Mouse (Mus musculus): ENCODE results near the gene Wdr34. TPM values are rescaled to one million over a fixed set of nuclear protein-coding genes. Genes with fewer than 3 reads are reported as not detected.
"Not testable (repeated sequence)": the region's sequence is repeated elsewhere in the genome, so short reads cannot be mapped to it uniquely, and the experiment has no call there.

The Wdr34 gene
- polyA plus RNA-seq, 1 experiment = not detected

DNA sequence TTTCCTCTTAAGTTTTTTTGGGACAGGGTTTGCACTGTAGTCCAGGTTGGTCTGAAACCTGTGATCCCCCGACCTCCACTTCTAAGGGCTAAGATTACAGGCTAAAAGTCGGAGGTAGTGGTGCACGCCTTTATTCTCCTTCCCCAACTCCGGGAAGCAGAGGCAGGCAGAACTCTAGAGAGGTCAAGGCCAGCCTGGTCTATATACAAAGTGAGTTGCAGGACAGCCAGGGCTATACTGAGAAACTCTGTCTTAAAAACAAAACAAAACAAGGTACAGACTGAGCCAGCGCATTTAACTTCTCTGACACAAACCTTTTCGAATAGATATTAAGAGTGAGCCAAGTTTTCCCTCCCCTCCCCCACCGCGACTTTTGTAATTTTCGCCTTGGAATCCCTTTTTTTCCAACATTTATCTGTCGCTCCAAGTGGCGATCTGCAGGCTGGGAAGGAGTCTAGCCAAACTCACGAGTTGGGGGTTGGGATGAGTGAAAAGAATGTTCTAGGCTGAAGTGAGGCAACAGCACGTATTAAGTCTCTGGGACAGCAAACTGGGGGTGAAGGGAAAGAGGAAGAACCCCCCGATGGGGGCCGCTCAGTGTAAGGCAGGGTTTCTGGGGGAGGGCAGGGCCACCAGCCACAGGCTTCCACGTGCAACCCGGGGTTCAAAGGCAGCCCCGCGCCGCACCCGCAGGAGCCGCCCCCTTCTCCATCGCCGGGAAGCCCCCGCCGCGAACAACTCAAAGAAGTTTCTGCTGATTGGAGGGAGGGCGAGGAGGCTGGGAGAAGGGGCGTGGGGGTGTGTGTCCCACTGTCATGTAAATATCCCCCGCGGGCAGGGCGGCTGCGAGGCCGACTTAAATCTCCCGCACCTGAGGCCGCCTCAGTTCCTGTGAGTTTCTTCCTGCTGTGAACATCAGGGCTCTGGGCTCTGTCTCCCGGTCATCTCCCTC lies 12.8 kb upstream of the Wdr34 start:
- no peak overlapping the region for H3K27ac ChIP-seq (ENCODE audit: insufficient read depth, low read depth, low read length)
- TF ChIP-seq CTCF (IDR thresholded peaks at IDR 0.05; ENCODE audit: insufficient read depth, low read depth, low read length) = no peak
- no peak for TF ChIP-seq POLR2A (IDR thresholded peaks at IDR 0.05; ENCODE audit: insufficient read depth, low read depth, low read length)
- 12% methylated on average over 37 of the region's 37 CpGs for WGBS

GRCm38 (mm10) chr2:30058418-30058817 lies 9.7 kb upstream of the Wdr34 start:
- TF ChIP-seq POLR2A (IDR thresholded peaks at IDR 0.05; ENCODE audit: insufficient read depth, low read depth, low read length) (no peak), CTCF (IDR thresholded peaks at IDR 0.05; ENCODE audit: insufficient read depth, low read depth, low read length) (no peak)
- Histone ChIP-seq H3K27ac (ENCODE audit: insufficient read depth, low read depth, low read length) (no peak overlapping the region), H3K4me3 (ENCODE audit: insufficient read depth, low read depth, low read length) (no peak overlapping the region), H3K4me1 (ENCODE audit: control insufficient read depth, insufficient read depth, low read length) (peaks cover 24% of the 10 kb centered on the region)
- WGBS = 55% methylated on average over 5 of the region's 5 CpGs

More for the DNA sequence above, 12.8 kb upstream of the Wdr34 start:
- peak overlapping the region; percentile 59 for H3K4me3 ChIP-seq (ENCODE audit: insufficient read depth, low read depth, low read length)
- peaks cover 26% of the 10 kb centered on the region for H3K4me1 ChIP-seq (ENCODE audit: control insufficient read depth, insufficient read depth, low read length)

DNA sequence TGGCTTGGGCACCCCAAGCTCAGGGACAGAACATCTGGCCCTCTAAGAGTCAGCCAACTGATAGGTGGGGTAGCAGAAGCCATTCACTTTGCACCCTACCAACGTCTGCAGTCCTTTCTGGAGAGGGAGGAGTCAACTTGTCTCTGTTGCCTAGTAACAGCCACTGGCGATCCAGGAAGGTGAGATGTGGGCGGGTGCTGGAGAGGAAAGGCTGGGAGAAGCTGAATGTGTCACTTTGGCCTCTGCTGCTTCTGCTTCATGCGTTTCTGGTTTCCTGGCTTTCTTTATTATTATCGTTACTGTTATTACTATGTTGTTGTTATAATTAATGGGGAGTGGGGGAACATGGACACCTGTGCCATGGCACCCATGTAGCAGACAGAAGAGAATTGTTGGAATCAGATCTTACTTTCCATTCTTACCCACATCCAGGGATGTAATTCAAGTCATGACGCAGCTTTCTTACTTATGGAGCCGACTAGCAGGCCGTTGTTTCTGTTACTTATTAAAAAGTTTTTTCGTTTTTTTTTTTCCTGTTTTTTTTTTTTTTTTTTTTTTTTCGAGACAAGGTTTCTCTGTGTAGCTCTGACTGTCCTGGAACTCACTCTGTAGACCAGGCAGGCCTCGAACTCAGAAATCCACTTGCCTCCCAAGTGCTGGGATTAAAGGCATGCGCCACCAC lies 8.7 kb upstream of the Wdr34 start, which contains the start of gene Set:
Gene Set (plus strand): TSS at position 156 of the 682 bp plus-strand sequence.
- Histone ChIP-seq H3K4me1 (ENCODE audit: control insufficient read depth, insufficient read depth, low read length) (peaks cover 14% of the 10 kb centered on the region), H3K27ac (ENCODE audit: insufficient read depth, low read depth, low read length) (no peak within 1 kb of the TSS), H3K4me3 (ENCODE audit: insufficient read depth, low read depth, low read length) (no peak within 1 kb of the TSS)
- WGBS = 52% methylated on average over 12 of the region's 12 CpGs
- TF ChIP-seq CTCF (IDR thresholded peaks at IDR 0.05; ENCODE audit: insufficient read depth, low read depth, low read length) (no peak), POLR2A (IDR thresholded peaks at IDR 0.05; ENCODE audit: insufficient read depth, low read depth, low read length) (no peak)

DNA sequence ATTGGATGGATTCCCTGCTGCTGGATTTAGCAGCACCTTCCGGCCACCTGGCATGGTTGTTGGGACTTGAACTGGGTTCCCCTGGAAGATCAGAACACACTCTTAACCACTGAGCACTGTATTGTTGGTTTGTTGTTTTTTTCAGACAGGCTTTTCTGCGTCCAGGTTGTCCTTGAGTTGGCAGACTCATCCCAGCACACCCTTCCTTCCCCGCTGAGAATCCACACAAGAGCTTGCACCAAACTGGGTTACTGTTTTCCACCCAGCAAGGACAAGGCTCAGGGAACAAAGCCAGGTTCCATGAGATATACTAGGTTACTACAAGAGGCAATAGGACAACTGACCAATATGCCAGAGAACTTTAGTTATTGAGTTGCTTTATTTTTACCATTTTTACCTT lies 8.1 kb upstream of the Wdr34 start:
- 85% methylated on average over 3 of the region's 3 CpGs for WGBS
- Histone ChIP-seq H3K27ac (ENCODE audit: insufficient read depth, low read depth, low read length) (no peak overlapping the region), H3K4me3 (ENCODE audit: insufficient read depth, low read depth, low read length) (no peak overlapping the region), H3K4me1 (ENCODE audit: control insufficient read depth, insufficient read depth, low read length) (peaks cover 7% of the 10 kb centered on the region)
- TF ChIP-seq POLR2A (IDR thresholded peaks at IDR 0.05; ENCODE audit: insufficient read depth, low read depth, low read length) (no peak), CTCF (IDR thresholded peaks at IDR 0.05; ENCODE audit: insufficient read depth, low read depth, low read length) (no peak)

DNA sequence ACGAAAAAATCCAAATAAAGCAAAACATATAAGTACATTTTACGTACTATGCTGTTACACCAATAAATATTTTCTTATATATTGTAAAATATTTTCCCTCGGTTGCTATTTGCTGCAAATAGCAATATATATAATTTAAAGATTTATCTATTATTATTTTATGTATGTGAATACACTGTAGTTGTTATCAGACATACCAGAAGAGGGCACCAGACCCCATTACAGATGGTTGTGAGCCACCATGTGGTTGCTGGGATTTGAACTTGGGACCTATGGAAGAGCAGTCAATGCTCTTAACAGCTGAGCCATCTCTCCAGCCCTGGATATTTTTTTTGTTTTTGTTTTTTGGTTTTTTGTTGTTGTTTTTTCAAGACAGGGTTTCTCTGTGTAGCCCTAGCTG lies 6.6 kb upstream of the Wdr34 start:
- 92% methylated on average over 3 of the region's 3 CpGs for WGBS
- not testable (repeated sequence) for H3K27ac ChIP-seq (ENCODE audit: insufficient read depth, low read depth, low read length); H3K4me1 ChIP-seq (ENCODE audit: control insufficient read depth, insufficient read depth, low read length); H3K4me3 ChIP-seq (ENCODE audit: insufficient read depth, low read depth, low read length)

GRCm38 (mm10) chr2:30051992-30052761 lies 3.5 kb upstream of the Wdr34 start:
- Histone ChIP-seq H3K27ac (ENCODE audit: insufficient read depth, low read depth, low read length) (no peak overlapping the region), H3K4me1 (ENCODE audit: control insufficient read depth, insufficient read depth, low read length) (peaks cover 4% of the 10 kb centered on the region), H3K4me3 (ENCODE audit: insufficient read depth, low read depth, low read length) (no peak overlapping the region)
- 46% methylated on average over 6 of the region's 6 CpGs for WGBS
- no peak for TF ChIP-seq CTCF (IDR thresholded peaks at IDR 0.05; ENCODE audit: insufficient read depth, low read depth, low read length)
- no peak for TF ChIP-seq POLR2A (IDR thresholded peaks at IDR 0.05; ENCODE audit: insufficient read depth, low read depth, low read length)

GRCm38 (mm10) chr2:30049831-30050230 lies 1.1 kb upstream of the Wdr34 start:
- Histone ChIP-seq H3K4me1 (ENCODE audit: control insufficient read depth, insufficient read depth, low read length) (peaks cover 3% of the 10 kb centered on the region; the same call in 1 of the 2 replicates), H3K4me3 (ENCODE audit: insufficient read depth, low read depth, low read length) (no peak overlapping the region), H3K27ac (ENCODE audit: insufficient read depth, low read depth, low read length) (no peak overlapping the region)
- WGBS = 90% methylated on average over 3 of the region's 3 CpGs
- TF ChIP-seq CTCF (IDR thresholded peaks at IDR 0.05; ENCODE audit: insufficient read depth, low read depth, low read length) (no peak), POLR2A (IDR thresholded peaks at IDR 0.05; ENCODE audit: insufficient read depth, low read depth, low read length) (no peak)

DNA sequence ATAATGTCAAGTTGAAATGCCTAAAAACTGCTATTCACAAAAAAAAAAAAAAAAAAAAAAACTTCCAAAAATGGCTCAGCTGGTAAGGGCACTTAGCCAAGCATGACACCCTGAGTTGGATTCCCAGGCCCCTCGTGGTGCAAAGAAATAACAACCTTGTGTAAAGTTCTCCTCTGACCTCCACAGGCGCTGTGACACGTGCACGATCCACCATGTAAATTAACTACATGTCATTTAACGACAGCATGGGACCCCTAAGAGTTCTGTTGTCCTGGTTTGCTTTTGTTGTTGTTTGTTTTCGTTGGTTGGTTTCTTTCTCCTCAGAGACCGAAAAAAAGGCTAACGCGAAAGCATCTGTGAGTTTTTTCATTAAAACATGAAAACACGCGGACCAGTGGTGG lies 580 bp downstream of the Wdr34 start:
- Histone ChIP-seq H3K4me3 (ENCODE audit: insufficient read depth, low read depth, low read length) (peak overlapping the region; percentile 55), H3K27ac (ENCODE audit: insufficient read depth, low read depth, low read length) (no peak overlapping the region), H3K4me1 (ENCODE audit: control insufficient read depth, insufficient read depth, low read length) (peaks cover 3% of the 10 kb centered on the region; the same call in 1 of the 2 replicates)
- no peak for TF ChIP-seq CTCF (IDR thresholded peaks at IDR 0.05; ENCODE audit: insufficient read depth, low read depth, low read length)
- no peak for TF ChIP-seq POLR2A (IDR thresholded peaks at IDR 0.05; ENCODE audit: insufficient read depth, low read depth, low read length)
- WGBS = 20% methylated on average over 11 of the region's 11 CpGs

Data from olfactory bulb, adult 2 months (tissue).